Mouse (Mus musculus) MEL (cell line): ENCODE measurements around the gene Ccdc125.

Experiments
- GATA1 ChIP-seq: IDR thresholded peaks from 2 replicates; pipeline ENCODE4 v1.6.1; 2011; ENCODE audit warnings: low read depth, low read length, improper control_type of control experiment
- MAFK ChIP-seq: IDR thresholded peaks from 2 replicates; pipeline ENCODE4 v1.6.1; 2011; ENCODE audit warnings: low read depth, mild to moderate bottlenecking, low read length, improper control_type of control experiment, borderline replicate concordance
- MXI1 ChIP-seq: IDR thresholded peaks from 2 replicates; pipeline ENCODE4 v1.6.1; 2011; ENCODE audit warnings: mild to moderate bottlenecking, low read depth, low read length, improper control_type of control experiment
- POLR2A ChIP-seq, 2 experiments: IDR thresholded peaks; 2 replicates each; pipeline ENCODE4 v1.6.1; 2011 to 2012; ENCODE audit warnings: low read length in 2 of 2, mild to moderate bottlenecking in 2 of 2, control low read depth in 1 of 2, improper control_type of control experiment in 1 of 2, low read depth in 1 of 2, moderate library complexity in 1 of 2; ENCODE audit not compliant: control insufficient read depth in 1 of 2, insufficient read depth in 1 of 2, poor library complexity in 1 of 2
- ZC3H11A ChIP-seq: IDR thresholded peaks from 2 replicates; pipeline ENCODE4 v1.6.1; 2012; ENCODE audit warnings: low read depth, mild to moderate bottlenecking, inconsistent platforms, low read length, improper control_type of control experiment

GRCm38 (mm10) chr13:100728086-100728485 lies 58.6 kb downstream of the Ccdc125 start:
- no peak for TF ChIP-seq POLR2A (IDR thresholded peaks at IDR 0.05; ENCODE audit: control insufficient read depth in 1 of 2, insufficient read depth in 1 of 2, low read depth in 1 of 2, low read length in 2 of 2, poor library complexity in 1 of 2)
- no peak for TF ChIP-seq GATA1
- TF ChIP-seq ZC3H11A, result no peak
- TF ChIP-seq MAFK, result no peak
- TF ChIP-seq MXI1, result no peak
